Mouse (Mus musculus): ENCODE results near the gene Myo19.

GRCm38 (mm10) chr11:84959701-84960181, 79.8 kb downstream of the Myo19 start:
- TF ChIP-seq CTCF (IDR thresholded peaks at IDR 0.05; ENCODE audit: extremely low read depth, insufficient read length, insufficient replicate concordance, low read depth, low read length) (no peak), POLR2A (IDR thresholded peaks at IDR 0.05; ENCODE audit: low read depth, low read length) (no peak)

All from small intestine, adult 2 months (tissue).